Mouse (Mus musculus) colon, adult 2 months (tissue): ENCODE measurements around the gene Toe1. TPM values are rescaled to one million over a fixed set of nuclear protein-coding genes. Genes with fewer than 3 reads are reported as not detected.

Source experiments
- polyA plus RNA-seq: library from polyadenylated mRNA; depleted of rRNA; stranded (reverse); fragments of >200 nt; gene quantifications from 2 replicates; pipeline ENCODE4 v1.2.3, GENCODE M21; 2012; rRNA removed

Gene Toe1
- 15.9 and 19.8 TPM in 2 replicates for polyA plus RNA-seq

DNA sequence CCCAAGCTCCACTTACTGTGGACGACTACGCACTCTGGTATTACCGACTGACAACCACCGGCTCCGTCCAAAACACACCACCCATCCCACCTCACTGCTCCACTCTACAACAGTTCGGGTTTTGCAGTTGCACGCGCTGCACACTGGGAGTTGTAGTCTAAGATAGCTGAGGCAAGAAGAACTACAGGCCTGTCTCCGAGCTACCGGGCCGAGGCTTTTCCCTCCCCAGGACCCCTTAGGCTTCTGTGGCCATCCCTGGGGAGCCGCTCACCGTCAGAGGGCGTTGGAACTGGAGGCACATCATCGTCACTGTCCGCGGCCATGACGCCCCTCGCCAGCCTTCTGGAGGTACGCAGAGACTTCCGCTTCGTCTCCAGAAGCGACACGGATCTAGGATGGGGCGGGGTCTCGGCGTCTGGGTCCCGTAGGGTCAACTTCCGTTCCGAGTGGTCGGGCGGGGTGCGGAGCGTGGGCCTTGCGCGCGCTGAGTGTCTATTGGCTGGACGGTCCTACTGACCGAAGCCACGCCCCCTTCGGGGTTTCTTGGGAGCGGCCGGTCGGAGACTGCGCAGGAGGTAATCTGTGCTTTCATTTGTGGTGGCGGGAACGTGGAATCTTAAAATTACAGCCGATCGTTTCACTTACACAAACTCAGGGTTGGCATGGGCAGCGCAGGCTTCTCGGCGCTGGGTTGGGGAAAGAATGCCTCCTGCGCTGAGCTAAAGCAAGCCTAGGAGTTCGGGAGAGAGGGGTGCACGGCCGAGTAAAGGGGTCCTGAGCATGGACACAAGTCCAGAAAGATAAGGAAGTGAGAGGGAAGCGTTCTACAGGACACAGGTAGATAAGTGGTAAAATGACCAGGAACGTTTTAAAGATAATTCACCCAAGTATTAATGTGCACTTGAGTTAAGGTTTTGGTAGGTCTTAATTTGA lies at the start of gene Toe1, which contains the start of gene Mutyh:
Gene Toe1, minus strand, starts transcription at position 444 of the 933 bp plus-strand sequence.
Gene Mutyh, plus strand, starts transcription at position 527 of the 933 bp plus-strand sequence.

DNA sequence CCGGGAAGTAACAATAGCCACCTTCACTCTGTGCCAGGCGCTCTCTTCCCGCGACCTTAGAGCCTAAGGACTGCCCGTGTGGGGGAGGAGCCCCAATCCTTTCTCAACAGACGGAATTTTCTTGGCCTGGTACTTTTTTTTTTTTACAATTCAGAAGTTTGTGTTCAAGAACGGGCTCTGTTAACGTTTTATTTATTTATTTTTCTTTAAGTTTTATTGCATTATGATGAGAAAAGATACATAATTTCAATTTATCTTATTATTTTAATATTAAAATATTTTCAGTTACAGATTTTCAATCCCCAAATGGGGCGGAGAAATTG lies 14.2 kb upstream of the Toe1 start, which contains the start of gene Hpdl:
Gene Hpdl, minus strand, starts transcription at position 14 of the 323 bp plus-strand sequence.

Other genes with a start within 250 kb of the Toe1 start
- gene Gpbp1l1, start 250.0 kb downstream of the Toe1 start, polyA plus RNA-seq = 38.7 and 38.8 TPM in 2 replicates
- 9.1 and 9.2 TPM in 2 replicates for gene Ccdc17, start 211.0 kb downstream of the Toe1 start, polyA plus RNA-seq
- 2.6 and 3.0 TPM in 2 replicates for gene Nasp, start 179.7 kb downstream of the Toe1 start, polyA plus RNA-seq
- gene Akr1a1, start 156.0 kb downstream of the Toe1 start, polyA plus RNA-seq = 538 and 578 TPM in 2 replicates
- gene Prdx1, start 122.1 kb downstream of the Toe1 start, polyA plus RNA-seq = 37.4 and 42.6 TPM in 2 replicates
- 6.8 and 8.2 TPM in 2 replicates for gene Mmachc, start 99.2 kb downstream of the Toe1 start, polyA plus RNA-seq
- gene Ccdc163, start 99.1 kb downstream of the Toe1 start, polyA plus RNA-seq = 14.4 and 28.4 TPM in 2 replicates
- gene Tesk2, start 86.7 kb downstream of the Toe1 start, polyA plus RNA-seq = 12.2 and 13.4 TPM in 2 replicates
- gene Mutyh, start 83 bp upstream of the Toe1 start, polyA plus RNA-seq = 5.1 and 5.2 TPM in 2 replicates
- 12.6 and 14.6 TPM in 2 replicates for gene Hpdl, start 14.1 kb upstream of the Toe1 start, polyA plus RNA-seq
- gene Zswim5, start 69.7 kb upstream of the Toe1 start, polyA plus RNA-seq = 2.9 and 3.1 TPM in 2 replicates
- gene Urod, start 186.8 kb upstream of the Toe1 start, polyA plus RNA-seq = 39.6 and 41.4 TPM in 2 replicates
- gene Hectd3, start 187.7 kb upstream of the Toe1 start, polyA plus RNA-seq = 157 and 168 TPM in 2 replicates
- gene Eif2b3, start 211.8 kb upstream of the Toe1 start, polyA plus RNA-seq = 2.1 and 3.6 TPM in 2 replicates